Mouse (Mus musculus) MEL (cell line): Measurements from ENCODE around the gene Ly6g6c. TPM values are rescaled to one million over a fixed set of nuclear protein-coding genes. Genes with fewer than 3 reads are reported as not detected.

ENCODE experiments used
- DNase-seq: peaks from one replicate; pipeline ENCODE4 v3.0.0; 2011; ENCODE audit warnings: low read depth, low spot score
- H3K27ac ChIP-seq: 2 replicates; pipeline ENCODE4 v1.5.1; 2012; ENCODE audit warnings: low read depth, mild to moderate bottlenecking, control low read depth, low read length, moderate library complexity; ENCODE audit not compliant: control insufficient read depth
- H3K27me3 ChIP-seq, 2 experiments: fragments of 150-350 bp in 1 of 2; sonication (generic) in 1 of 2; 2 replicates each; pipeline ENCODE4 v1.6.1; 2012; ENCODE audit warnings: low read length in 2 of 2, mild to moderate bottlenecking in 2 of 2, improper control_type of control experiment in 1 of 2, moderate library complexity in 1 of 2; ENCODE audit not compliant: insufficient read depth in 2 of 2, control insufficient read depth in 1 of 2
- H3K36me3 ChIP-seq, 2 experiments: 2 replicates each; pipeline ENCODE4 v1.6.1; 2012 to 2014; ENCODE audit warnings: low read length in 2 of 2, improper control_type of control experiment in 1 of 2, inconsistent platforms in 1 of 2, mild to moderate bottlenecking in 1 of 2; ENCODE audit not compliant: insufficient read depth in 2 of 2, control insufficient read depth in 1 of 2
- H3K4me1 ChIP-seq, 2 experiments: fragments of 150-350 bp in 1 of 2; sonication (generic) in 1 of 2; 2 replicates each; pipeline ENCODE4 v1.6.1; 2012; ENCODE audit warnings: low read length in 2 of 2, improper control_type of control experiment in 1 of 2, mild to moderate bottlenecking in 1 of 2; ENCODE audit not compliant: insufficient read depth in 2 of 2, control insufficient read depth in 1 of 2
- H3K4me3 ChIP-seq, 2 experiments: fragments of 150-350 bp in 1 of 2; sonication (generic) in 1 of 2; 2 replicates each; pipeline ENCODE4 v1.5.1; 2012; ENCODE audit warnings: low read depth in 2 of 2, low read length in 2 of 2, mild to moderate bottlenecking in 2 of 2, moderate library complexity in 2 of 2, control low read depth in 1 of 2, improper control_type of control experiment in 1 of 2; ENCODE audit not compliant: control insufficient read depth in 1 of 2, insufficient read depth in 1 of 2
- H3K79me2 ChIP-seq: 2 replicates; pipeline ENCODE4 v1.6.1; 2012; ENCODE audit warnings: mild to moderate bottlenecking, low read length, moderate library complexity; ENCODE audit not compliant: control insufficient read depth, poor library complexity, insufficient read depth
- H3K9ac ChIP-seq: 2 replicates; pipeline ENCODE4 v1.6.1; 2012; ENCODE audit warnings: low read depth, mild to moderate bottlenecking, control low read depth, low read length, moderate library complexity; ENCODE audit not compliant: control insufficient read depth, poor library complexity, severe bottlenecking
- H3K9me3 ChIP-seq: fragments of 150-350 bp; sonication (generic); replicated peaks from 2 replicates; pipeline ENCODE4 v1.6.1; 2012; ENCODE audit warnings: mild to moderate bottlenecking, low read length, improper control_type of control experiment, moderate library complexity; ENCODE audit not compliant: insufficient read depth
- BHLHE40 ChIP-seq: IDR thresholded peaks from 2 replicates; pipeline ENCODE4 v1.6.1; 2012; ENCODE audit warnings: low read depth, mild to moderate bottlenecking, inconsistent platforms, low read length, improper control_type of control experiment, borderline replicate concordance
- CTCF ChIP-seq, 3 experiments: IDR thresholded peaks in 2 of 3; conservative IDR thresholded peaks in 1 of 3; 2 replicates each; pipeline ENCODE4 v1.5.1; 2011 to 2012; ENCODE audit warnings: low read length in 3 of 3, low read depth in 2 of 3, mild to moderate bottlenecking in 2 of 3, improper control_type of control experiment in 1 of 3, inconsistent platforms in 1 of 3, mixed read lengths in 1 of 3, moderate library complexity in 1 of 3; ENCODE audit not compliant: control insufficient read depth in 1 of 3, insufficient read depth in 1 of 3, poor library complexity in 1 of 3, severe bottlenecking in 1 of 3
- ETS1 ChIP-seq: IDR thresholded peaks from 2 replicates; pipeline ENCODE4 v1.6.1; 2012; ENCODE audit warnings: low read depth, mild to moderate bottlenecking, inconsistent platforms, low read length, improper control_type of control experiment, moderate library complexity
- GABPA ChIP-seq: IDR thresholded peaks from 2 replicates; pipeline ENCODE4 v1.6.1; 2012; ENCODE audit warnings: low read depth, mild to moderate bottlenecking, inconsistent platforms, low read length, improper control_type of control experiment, moderate library complexity
- GATA1 ChIP-seq: IDR thresholded peaks from 2 replicates; pipeline ENCODE4 v1.6.1; 2011; ENCODE audit warnings: low read depth, low read length, improper control_type of control experiment
- KAT2A ChIP-seq: conservative IDR thresholded peaks from 2 replicates; pipeline ENCODE4 v1.6.1; 2012; ENCODE audit warnings: low read depth, low read length, improper control_type of control experiment, inconsistent platforms
- MAFK ChIP-seq: IDR thresholded peaks from 2 replicates; pipeline ENCODE4 v1.6.1; 2011; ENCODE audit warnings: low read depth, mild to moderate bottlenecking, low read length, improper control_type of control experiment, borderline replicate concordance
- MAX ChIP-seq: IDR thresholded peaks from 2 replicates; pipeline ENCODE4 v1.6.1; 2011; ENCODE audit warnings: low read length, improper control_type of control experiment
- MEF2A ChIP-seq: IDR thresholded peaks from 2 replicates; pipeline ENCODE4 v1.6.1; 2014; ENCODE audit warnings: low read depth, mild to moderate bottlenecking, inconsistent platforms, low read length, improper control_type of control experiment; ENCODE audit not compliant: poor library complexity, insufficient replicate concordance, severe bottlenecking; ENCODE audit errors: extremely low read depth
- MYB ChIP-seq: IDR thresholded peaks from 2 replicates; pipeline ENCODE4 v1.6.1; 2011; ENCODE audit warnings: mild to moderate bottlenecking, low read depth, low read length, improper control_type of control experiment
- NELFE ChIP-seq: IDR thresholded peaks from 2 replicates; pipeline ENCODE4 v1.6.1; 2011; ENCODE audit warnings: low read depth, low read length, improper control_type of control experiment
- POLR2A ChIP-seq, 2 experiments: IDR thresholded peaks; 2 replicates each; pipeline ENCODE4 v1.6.1; 2011 to 2012; ENCODE audit warnings: low read length in 2 of 2, mild to moderate bottlenecking in 2 of 2, control low read depth in 1 of 2, improper control_type of control experiment in 1 of 2, low read depth in 1 of 2, moderate library complexity in 1 of 2; ENCODE audit not compliant: control insufficient read depth in 1 of 2, insufficient read depth in 1 of 2, poor library complexity in 1 of 2
- RAD21 ChIP-seq: IDR thresholded peaks from 2 replicates; pipeline ENCODE4 v1.6.1; 2011; ENCODE audit warnings: mild to moderate bottlenecking, low read depth, low read length, improper control_type of control experiment
- RCOR1 ChIP-seq: IDR thresholded peaks from 2 replicates; pipeline ENCODE4 v1.6.1; 2012; ENCODE audit warnings: low read depth, mild to moderate bottlenecking, inconsistent platforms, low read length, improper control_type of control experiment
- TBP ChIP-seq: IDR thresholded peaks from 2 replicates; pipeline ENCODE4 v1.8.0; 2011; ENCODE audit warnings: low read depth, low read length, improper control_type of control experiment
- UBTF ChIP-seq: IDR thresholded peaks from 2 replicates; pipeline ENCODE4 v1.6.1; 2012; ENCODE audit warnings: low read depth, mild to moderate bottlenecking, inconsistent platforms, low read length, improper control_type of control experiment, moderate library complexity, borderline replicate concordance; ENCODE audit not compliant: insufficient read depth
- USF1 ChIP-seq: IDR thresholded peaks from 2 replicates; pipeline ENCODE4 v1.6.1; 2014; ENCODE audit warnings: low read depth, mild to moderate bottlenecking, inconsistent platforms, low read length, improper control_type of control experiment, moderate library complexity
- ZC3H11A ChIP-seq: IDR thresholded peaks from 2 replicates; pipeline ENCODE4 v1.6.1; 2012; ENCODE audit warnings: low read depth, mild to moderate bottlenecking, inconsistent platforms, low read length, improper control_type of control experiment
- ZKSCAN1 ChIP-seq: IDR thresholded peaks from 2 replicates; pipeline ENCODE4 v1.6.1; 2012; ENCODE audit warnings: low read depth, mild to moderate bottlenecking, inconsistent platforms, low read length, improper control_type of control experiment, moderate library complexity
- ZMIZ1 ChIP-seq: IDR thresholded peaks from 2 replicates; pipeline ENCODE4 v1.6.1; 2012; ENCODE audit warnings: low read depth, mild to moderate bottlenecking, inconsistent platforms, low read length, improper control_type of control experiment, moderate library complexity
- polyA plus RNA-seq, 2 experiments: library from polyadenylated mRNA; stranded (reverse) in 1 of 2; unstranded in 1 of 2; fragments of >175 nt in 1 of 2; fragments of >200 nt in 1 of 2; gene quantifications; 2 replicates each; pipeline versions ENCODE4 v1.2.1 to v1.2.4; 2012; ENCODE audit warnings: low replicate concordance in 2 of 2, low read depth in 1 of 2; ENCODE audit not compliant: insufficient read length in 2 of 2, insufficient read depth in 1 of 2, missing spikeins in 1 of 2
- total RNA-seq: library from RNA; depleted of rRNA; stranded (reverse); fragments of 300-350 nt; gene quantifications from 2 replicates; pipeline ENCODE4 v1.2.3, GENCODE M21; 2012

The Ly6g6c gene
- total and polyA plus RNA-seq, 3 experiments, result 0.24 TPM; not detected in 2

DNA sequence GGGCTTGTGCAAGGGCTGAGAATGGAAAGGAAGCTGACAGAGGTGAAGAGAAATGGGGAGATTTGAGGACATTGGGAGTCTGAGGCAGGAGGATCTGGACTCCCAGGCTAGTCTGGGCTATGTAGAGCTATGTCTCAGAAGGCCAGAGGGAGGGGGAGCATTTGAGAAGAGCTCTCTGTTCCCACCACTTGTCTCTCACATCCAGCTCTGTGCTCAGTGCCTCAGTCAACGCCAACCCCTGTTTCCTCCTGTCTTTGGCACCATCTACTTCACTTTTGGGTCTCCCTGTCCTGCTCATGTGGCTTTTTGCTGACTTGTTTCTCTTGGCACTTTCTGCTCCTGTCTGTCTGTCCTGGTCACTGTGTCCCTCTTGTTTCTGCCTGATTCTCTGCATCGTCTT, 12.1 kb downstream of the Ly6g6c start:
- Histone ChIP-seq H3K27me3 (no peaks in the 10 kb centered on the region), H3K36me3 (peaks cover 0 to 21% of the 10 kb centered on the region in 2 experiments; a peak in 2 of 4 replicates), H3K79me2 (no peaks in the 10 kb centered on the region), H3K4me3 (no peak overlapping the region), H3K9ac (no peak overlapping the region), H3K4me1 (peaks cover 15 to 24% of the 10 kb centered on the region in 2 experiments), H3K27ac (no peak overlapping the region), H3K9me3 (no peaks in the 10 kb centered on the region)
- DNase-seq, result no peak
- TF ChIP-seq RCOR1 (no peak), USF1 (no peak), POLR2A (IDR thresholded peaks at IDR 0.05; ENCODE audit: control insufficient read depth in 1 of 2, insufficient read depth in 1 of 2, low read depth in 1 of 2, low read length in 2 of 2, poor library complexity in 1 of 2) (no peak), MYB (no peak), GABPA (no peak), ETS1 (no peak), CTCF (IDR thresholded peaks at IDR 0.05 in 2 of 3, conservative IDR thresholded peaks at IDR 0.05 in 1 of 3; ENCODE audit: control insufficient read depth in 1 of 3, insufficient read depth in 1 of 3, low read depth in 2 of 3, low read length in 3 of 3, poor library complexity in 1 of 3, severe bottlenecking in 1 of 3) (no peak), MAX (no peak), BHLHE40 (no peak), ZMIZ1 (no peak), RAD21 (no peak), GATA1 (no peak), NELFE (no peak), MEF2A (no peak), ZC3H11A (no peak), TBP (no peak)

DNA sequence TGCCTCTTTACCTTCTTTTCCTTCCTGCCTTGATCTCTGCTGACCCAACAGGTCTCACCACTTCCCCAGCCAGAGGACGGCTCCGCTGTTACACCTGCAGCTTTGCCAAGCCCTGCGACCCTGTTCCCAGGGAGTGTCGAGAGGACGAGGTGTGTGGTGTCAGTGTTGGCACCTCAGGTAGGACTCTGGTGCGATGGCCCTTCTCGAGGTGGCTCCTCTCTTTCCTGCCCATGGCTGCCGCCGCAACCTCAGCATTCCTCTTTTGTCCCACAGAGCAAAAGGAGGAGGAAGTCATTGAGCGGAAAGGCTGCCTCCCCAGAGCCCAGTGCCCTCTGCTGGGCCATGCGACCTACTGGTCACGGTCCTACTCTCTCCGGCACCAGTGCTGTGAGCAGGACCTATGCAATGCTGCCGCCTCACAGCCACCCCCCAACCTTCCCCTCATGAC, 12.6 kb downstream of the Ly6g6c start, which contains the start of gene Ly6g6d:
Gene Ly6g6d, minus strand, starts transcription at position 280 of the 448 bp plus-strand sequence.
- Histone ChIP-seq H3K4me3 (no peak within 1 kb of the TSS), H3K27me3 (no peaks in the 10 kb centered on the region), H3K79me2 (no peaks in the 10 kb centered on the region), H3K4me1 (peaks cover 17 to 29% of the 10 kb centered on the region in 2 experiments), H3K9ac (peak within 1 kb of the TSS; percentile 50), H3K27ac (peak within 1 kb of the TSS; percentile 95), H3K36me3 (peaks cover 0 to 24% of the 10 kb centered on the region in 2 experiments; a peak in 2 of 4 replicates), H3K9me3 (no peaks in the 10 kb centered on the region)
- no peak for DNase-seq
- TF ChIP-seq UBTF (no peak), KAT2A (no peak), MEF2A (no peak), ZC3H11A (no peak), MAFK (no peak), MAX (no peak), ZKSCAN1 (no peak)
